Mouse (Mus musculus): Measurements from ENCODE around the gene Ncapg.

The Ncapg gene

DNA sequence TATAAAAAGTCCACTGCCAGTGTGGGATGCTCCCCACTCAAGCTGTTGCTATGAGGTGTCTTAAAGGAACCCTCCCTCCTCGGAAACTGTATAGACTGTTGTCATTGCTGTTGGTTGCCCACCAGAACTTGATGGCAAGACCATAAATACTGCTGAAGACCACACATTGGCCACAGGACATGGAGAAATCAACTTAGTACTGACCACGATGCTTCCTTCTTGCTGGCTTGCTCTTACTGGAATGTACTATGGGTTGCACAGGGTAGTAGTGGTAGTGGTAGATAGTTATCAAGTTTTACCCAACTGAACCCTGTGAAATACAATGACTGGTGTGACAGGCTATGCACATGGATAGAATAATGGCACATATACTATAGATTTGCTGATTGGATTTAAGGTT, 37.1 kb downstream of the Ncapg start:
- DNase-seq (ENCODE audit: low spot score), result no peak

DNA sequence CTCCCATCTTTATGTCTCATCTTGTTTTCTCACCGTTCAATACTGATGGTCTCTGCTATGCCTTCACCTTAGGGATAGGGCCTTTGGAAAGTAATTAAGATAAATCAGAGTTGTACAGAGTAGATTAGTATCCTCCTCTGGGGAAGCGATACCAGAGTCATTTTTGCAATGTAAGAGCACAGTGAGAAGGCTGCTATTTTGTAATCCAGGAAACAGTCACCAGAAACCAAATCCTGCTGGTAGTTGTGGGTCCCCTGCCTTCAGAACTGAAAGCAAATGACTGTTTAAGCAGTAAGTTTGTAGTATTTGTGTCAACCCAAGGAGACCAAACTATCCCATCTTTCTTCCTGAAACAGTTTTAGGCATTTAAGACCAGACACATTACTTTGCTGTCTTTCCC, 39.9 kb downstream of the Ncapg start:
- DNase-seq (ENCODE audit: low spot score), result no peak

- no peak for DNase-seq (ENCODE audit: low spot score)
These were observed 49.2 kb downstream of the Ncapg start for GRCm38 (mm10) chr5:45718848-45719488.

GRCm38 (mm10) chr5:45733751-45734150, 64.0 kb downstream of the Ncapg start:
- no peak for DNase-seq (ENCODE audit: low spot score)

DNA sequence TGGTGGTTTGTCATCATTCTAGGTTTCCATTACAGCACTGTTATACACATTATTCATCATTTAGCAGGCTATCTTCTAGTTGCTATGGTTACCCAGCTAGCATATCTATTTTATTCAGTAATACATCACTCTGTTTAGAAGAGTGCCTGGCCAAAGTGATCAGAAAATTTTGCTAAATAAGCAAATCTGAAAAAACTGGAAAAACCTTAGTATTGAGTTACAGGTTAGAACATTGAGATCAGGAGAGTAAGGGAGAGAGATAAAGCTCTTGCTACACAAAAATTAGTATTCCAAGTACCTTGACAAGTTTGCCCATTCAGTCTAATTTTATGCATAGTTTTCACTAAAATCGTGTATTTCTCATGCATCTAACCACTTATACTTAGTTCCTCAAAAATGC, 68.2 kb downstream of the Ncapg start:
- no peak for DNase-seq (ENCODE audit: low spot score)
